Mouse (Mus musculus): ENCODE data around the gene Nell1. TPM values are rescaled to one million over a fixed set of nuclear protein-coding genes. Genes with fewer than 3 reads are reported as not detected.

Gene Nell1
- total and polyA plus RNA-seq, 2 experiments = not detected

GRCm38 (mm10) chr7:49969516-49969915 is 5.1 kb upstream of the Nell1 start:
- Histone ChIP-seq H3K4me1 (ENCODE audit: control insufficient read depth, insufficient read depth, low read length) (no peaks in the 10 kb centered on the region), H3K9ac (ENCODE audit: low read depth, low read length) (no peak overlapping the region), H3K36me3 (ENCODE audit: control insufficient read depth, insufficient read depth, low read length) (no peaks in the 10 kb centered on the region), H3K27me3 (ENCODE audit: control insufficient read depth, insufficient read depth, low read length) (no peaks in the 10 kb centered on the region), H3K79me2 (ENCODE audit: control insufficient read depth, insufficient read depth, low read length) (no peaks in the 10 kb centered on the region), H3K4me3 (ENCODE audit: insufficient read depth, low read depth, low read length) (no peak overlapping the region), H3K27ac (replicated peaks; ENCODE audit: insufficient read depth, low read depth, low read length) (no peak overlapping the region)
- no peak for DNase-seq (ENCODE audit: extremely low read depth, low read depth, low spot score)
- TF ChIP-seq CTCF (IDR thresholded peaks at IDR 0.05; ENCODE audit: low read depth, low read length) = no peak
- TF ChIP-seq POLR2A (IDR thresholded peaks at IDR 0.05; ENCODE audit: extremely low read depth, insufficient read depth, low read length) = no peak
- 55% methylated on average over 4 of the region's 4 CpGs for WGBS

GRCm38 (mm10) chr7:49975441-49976121 is 917 bp downstream of the Nell1 start:
- 3% methylated on average over 40 of the region's 40 CpGs for WGBS
- H3K9ac ChIP-seq (ENCODE audit: low read depth, low read length) = no peak overlapping the region
- no peaks in the 10 kb centered on the region for H3K36me3 ChIP-seq (ENCODE audit: control insufficient read depth, insufficient read depth, low read length)
- no peak overlapping the region for H3K27ac ChIP-seq (replicated peaks; ENCODE audit: insufficient read depth, low read depth, low read length)
- no peaks in the 10 kb centered on the region for H3K79me2 ChIP-seq (ENCODE audit: control insufficient read depth, insufficient read depth, low read length)
- no peaks in the 10 kb centered on the region for H3K4me1 ChIP-seq (ENCODE audit: control insufficient read depth, insufficient read depth, low read length)
- DNase-seq (ENCODE audit: extremely low read depth, low read depth, low spot score) = no peak
- H3K27me3 ChIP-seq (ENCODE audit: control insufficient read depth, insufficient read depth, low read length) = peaks cover 12% of the 10 kb centered on the region
- no peak overlapping the region for H3K4me3 ChIP-seq (ENCODE audit: insufficient read depth, low read depth, low read length)
- TF ChIP-seq CTCF (IDR thresholded peaks at IDR 0.05; ENCODE audit: low read depth, low read length) (no peak), POLR2A (IDR thresholded peaks at IDR 0.05; ENCODE audit: extremely low read depth, insufficient read depth, low read length) (no peak)

DNA sequence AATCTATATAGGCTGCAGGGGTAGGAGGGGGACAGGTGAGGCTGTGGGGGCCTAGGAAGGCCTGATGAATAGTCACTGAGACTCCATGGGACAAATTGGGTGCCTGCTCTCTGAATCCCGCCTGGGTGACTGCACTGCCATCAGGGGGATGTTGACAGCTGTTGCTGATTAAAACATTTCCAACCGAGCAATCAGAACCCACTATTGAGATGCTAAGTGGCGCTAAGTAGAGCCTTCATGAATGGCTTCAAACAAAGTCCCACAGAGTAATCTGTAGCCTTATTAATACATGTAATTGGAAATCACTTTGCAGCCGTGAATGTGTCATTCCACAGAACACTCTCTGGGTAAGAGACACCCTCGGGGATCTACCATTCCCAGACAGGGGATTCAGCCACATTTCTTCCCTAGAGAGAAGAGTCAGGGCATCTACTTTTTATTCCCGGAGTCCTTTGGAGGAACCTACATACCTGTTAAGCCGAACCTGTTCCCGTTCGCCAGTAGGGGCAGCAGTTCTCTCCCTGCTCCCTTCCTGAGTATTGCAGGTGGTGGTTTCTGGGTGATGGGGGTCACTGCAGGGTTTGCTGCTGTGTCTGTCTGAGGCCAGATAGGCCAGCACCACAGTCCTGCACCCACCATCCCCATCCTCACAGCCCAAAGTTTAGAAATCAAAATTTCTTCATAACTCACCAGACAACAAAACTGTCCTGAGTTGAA is 7.0 kb downstream of the Nell1 start:
- Histone ChIP-seq H3K9ac (ENCODE audit: low read depth, low read length) (no peak overlapping the region), H3K36me3 (ENCODE audit: control insufficient read depth, insufficient read depth, low read length) (no peaks in the 10 kb centered on the region), H3K27ac (replicated peaks; ENCODE audit: insufficient read depth, low read depth, low read length) (no peak overlapping the region), H3K4me3 (ENCODE audit: insufficient read depth, low read depth, low read length) (no peak overlapping the region), H3K79me2 (ENCODE audit: control insufficient read depth, insufficient read depth, low read length) (no peaks in the 10 kb centered on the region), H3K4me1 (ENCODE audit: control insufficient read depth, insufficient read depth, low read length) (no peaks in the 10 kb centered on the region), H3K27me3 (ENCODE audit: control insufficient read depth, insufficient read depth, low read length) (no peaks in the 10 kb centered on the region)
- DNase-seq (ENCODE audit: extremely low read depth, low read depth, low spot score) = no peak
- TF ChIP-seq POLR2A (IDR thresholded peaks at IDR 0.05; ENCODE audit: extremely low read depth, insufficient read depth, low read length) (no peak), CTCF (IDR thresholded peaks at IDR 0.05; ENCODE audit: low read depth, low read length) (no peak)
- WGBS = 35% methylated on average over 9 of the region's 9 CpGs

DNA sequence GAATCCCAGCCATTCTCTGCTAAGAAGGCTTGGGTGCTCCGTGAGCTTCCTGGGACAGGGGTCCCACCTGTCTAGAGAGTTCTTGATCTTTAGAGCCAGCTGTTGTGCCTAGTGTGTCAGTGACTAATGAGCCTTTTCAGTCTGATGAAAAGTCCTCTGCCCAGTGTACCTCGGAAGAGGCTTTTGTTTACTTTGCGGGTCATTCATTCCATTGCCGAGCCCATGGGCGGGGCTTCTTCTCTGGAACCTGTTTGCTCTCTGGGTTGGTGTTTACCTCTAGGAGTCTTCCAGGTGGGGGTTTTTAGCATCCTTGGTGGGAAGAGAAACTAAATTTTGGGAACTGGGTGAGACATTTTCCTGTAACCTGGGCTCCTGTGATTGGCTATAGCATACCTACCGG is 10.0 kb downstream of the Nell1 start:
- TF ChIP-seq CTCF (IDR thresholded peaks at IDR 0.05; ENCODE audit: low read depth, low read length) (no peak), POLR2A (IDR thresholded peaks at IDR 0.05; ENCODE audit: extremely low read depth, insufficient read depth, low read length) (no peak)
- WGBS = 16% methylated on average over 6 of the region's 6 CpGs
- H3K79me2 ChIP-seq (ENCODE audit: control insufficient read depth, insufficient read depth, low read length) = no peaks in the 10 kb centered on the region

DNA sequence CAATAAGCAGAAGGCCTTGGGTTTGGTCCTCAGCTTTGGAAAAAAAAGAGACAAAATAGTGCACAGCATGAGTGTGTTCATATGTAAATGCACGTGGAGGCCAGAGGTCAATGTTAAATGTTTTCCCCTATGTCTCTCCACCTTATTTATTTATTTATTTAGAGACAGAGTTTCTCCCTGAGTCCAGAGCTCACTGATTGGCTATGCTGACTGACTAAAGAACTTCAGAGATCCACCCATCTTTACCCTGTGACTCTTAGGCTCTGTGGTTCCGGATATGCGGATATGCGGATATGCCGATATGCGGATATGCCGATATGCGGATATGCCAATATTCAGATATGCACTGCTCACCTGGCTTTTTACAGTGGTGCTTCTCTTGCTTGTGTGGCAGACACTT is 11.3 kb downstream of the Nell1 start:
- Histone ChIP-seq H3K36me3 (ENCODE audit: control insufficient read depth, insufficient read depth, low read length) (no peaks in the 10 kb centered on the region), H3K9ac (ENCODE audit: low read depth, low read length) (no peak overlapping the region), H3K4me3 (ENCODE audit: insufficient read depth, low read depth, low read length) (no peak overlapping the region), H3K27me3 (ENCODE audit: control insufficient read depth, insufficient read depth, low read length) (no peaks in the 10 kb centered on the region), H3K27ac (replicated peaks; ENCODE audit: insufficient read depth, low read depth, low read length) (no peak overlapping the region), H3K4me1 (ENCODE audit: control insufficient read depth, insufficient read depth, low read length) (no peaks in the 10 kb centered on the region), H3K79me2 (ENCODE audit: control insufficient read depth, insufficient read depth, low read length) (no peaks in the 10 kb centered on the region)
- no peak for DNase-seq (ENCODE audit: extremely low read depth, low read depth, low spot score)
- TF ChIP-seq CTCF (IDR thresholded peaks at IDR 0.05; ENCODE audit: low read depth, low read length) (no peak), POLR2A (IDR thresholded peaks at IDR 0.05; ENCODE audit: extremely low read depth, insufficient read depth, low read length) (no peak)
- 92% methylated on average over 8 of the region's 8 CpGs for WGBS

More for the DNA sequence above, 10.0 kb downstream of the Nell1 start:
- Histone ChIP-seq H3K27ac (replicated peaks; ENCODE audit: insufficient read depth, low read depth, low read length) (no peak overlapping the region), H3K4me1 (ENCODE audit: control insufficient read depth, insufficient read depth, low read length) (no peaks in the 10 kb centered on the region), H3K36me3 (ENCODE audit: control insufficient read depth, insufficient read depth, low read length) (no peaks in the 10 kb centered on the region), H3K4me3 (ENCODE audit: insufficient read depth, low read depth, low read length) (no peak overlapping the region), H3K27me3 (ENCODE audit: control insufficient read depth, insufficient read depth, low read length) (no peaks in the 10 kb centered on the region), H3K9ac (ENCODE audit: low read depth, low read length) (no peak overlapping the region)
- no peak for DNase-seq (ENCODE audit: extremely low read depth, low read depth, low spot score)

- no peaks in the 10 kb centered on the region for H3K36me3 ChIP-seq (ENCODE audit: control insufficient read depth, insufficient read depth, low read length)
- H3K4me1 ChIP-seq (ENCODE audit: control insufficient read depth, insufficient read depth, low read length) = no peaks in the 10 kb centered on the region
- TF ChIP-seq CTCF (IDR thresholded peaks at IDR 0.05; ENCODE audit: low read depth, low read length) = no peak
- no peak for TF ChIP-seq POLR2A (IDR thresholded peaks at IDR 0.05; ENCODE audit: extremely low read depth, insufficient read depth, low read length)
Observed at GRCm38 (mm10) chr7:49999321-49999720, 24.7 kb downstream of the Nell1 start.

More at GRCm38 (mm10) chr7:49999321-49999720, 24.7 kb downstream of the Nell1 start:
- 73% methylated on average over 4 of the region's 4 CpGs for WGBS
- no peaks in the 10 kb centered on the region for H3K79me2 ChIP-seq (ENCODE audit: control insufficient read depth, insufficient read depth, low read length)
- no peaks in the 10 kb centered on the region for H3K27me3 ChIP-seq (ENCODE audit: control insufficient read depth, insufficient read depth, low read length)
- no peak overlapping the region for H3K4me3 ChIP-seq (ENCODE audit: insufficient read depth, low read depth, low read length)
- no peak for DNase-seq (ENCODE audit: extremely low read depth, low read depth, low spot score)
- no peak overlapping the region for H3K27ac ChIP-seq (replicated peaks; ENCODE audit: insufficient read depth, low read depth, low read length)
- no peak overlapping the region for H3K9ac ChIP-seq (ENCODE audit: low read depth, low read length)

Measured in liver, adult 2 months (tissue).